Mouse (Mus musculus): ENCODE measurements around the gene Pik3r3.

Pik3r3 gene

DNA sequence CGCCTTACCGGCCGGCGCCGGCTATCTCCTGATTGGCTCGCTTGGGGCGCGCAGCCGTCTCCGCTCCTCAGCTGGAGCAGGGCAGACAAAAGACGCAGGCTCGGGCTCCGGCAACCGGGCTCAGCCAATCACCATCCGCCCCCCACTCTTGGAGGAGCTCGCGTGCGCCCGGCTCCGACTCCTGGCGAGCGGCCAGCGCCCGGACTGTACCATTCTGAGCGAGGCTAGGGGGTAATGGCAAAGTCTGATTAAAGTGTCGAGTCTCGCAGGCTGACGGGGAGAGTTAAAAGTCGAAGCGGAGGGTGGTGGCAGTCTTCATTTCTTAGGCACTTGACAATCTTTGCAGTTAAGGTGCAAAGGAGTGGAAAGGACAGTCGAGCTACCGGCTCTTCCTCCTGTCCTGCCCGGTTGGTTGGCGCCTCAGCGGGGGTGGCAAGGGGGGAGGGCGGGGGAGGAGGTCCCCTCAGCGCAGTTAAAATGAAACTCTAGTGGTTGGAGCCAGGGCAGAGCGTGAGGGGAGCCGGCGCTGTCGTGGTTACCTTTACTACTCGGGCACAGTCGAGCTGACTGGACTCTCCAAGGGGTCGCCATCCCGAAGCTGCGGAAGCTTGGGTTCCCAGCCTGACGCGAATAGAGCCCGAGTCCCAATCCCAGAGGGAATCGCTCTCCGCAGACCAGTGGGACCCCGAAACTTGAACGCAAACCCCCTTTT, at the start of gene Pik3r3:
Gene Pik3r3, plus strand, starts transcription at position 479 of the 712 bp plus-strand sequence.
- ChIA-PET POLR2A (interaction anchor here (0.6 to 4.2 kb wide), 113 partner anchors 8 to 1233 kb away, joined by 3 to 43 read pairs (median 4); partner anchors contain the start of genes 1700042G07Rik (in 3 of the 4), Gm49337 (in 3 of the 4), Gpbp1l1 (in 3 of the 4) and Nsun4 (in 3 of the 4)), CTCF (interaction anchor here in 3 of 4 experiments (0.5 to 1.7 kb wide), 10 partner anchors 8 to 1170 kb away, joined by 3 to 8 read pairs (median 4); partner anchors contain the start of genes Pomgnt1 (in 1 of the 3) and Rad54l (in 1 of the 3))

GRCm38 (mm10) chr4:116173072-116173471, 48.3 kb upstream of the Pik3r3 start, which contains the start of the genes 1700042G07Rik and Gm49337:
1700042G07Rik (plus strand) TSS chr4:116173372.
Gm49337 (plus strand) TSS chr4:116173384.
- ChIA-PET CTCF (interaction anchor here in 2 of 4 experiments (1.0 to 1.5 kb wide), 4 partner anchors 9 to 119 kb away, joined by 3 to 5 read pairs (median 4); partner anchors contain the start of gene Nsun4 (in 1 of the 2)), POLR2A (interaction anchor here in 3 of 4 experiments (0.8 to 8.1 kb wide), 15 partner anchors 10 to 548 kb away, joined by 3 to 43 read pairs (median 4); partner anchors contain the start of genes Pik3r3 (in 3 of the 3), Lurap1 (in 1 of the 3), Pomgnt1 (in 1 of the 3) and Prdx1 (in 1 of the 3))

- POLR2A ChIA-PET: interaction anchor here in 3 of 4 experiments (0.6 to 8.1 kb wide), 16 partner anchors 9 to 547 kb away, joined by 3 to 43 read pairs (median 4); partner anchors contain the start of genes Pik3r3 (in 3 of the 3), Pomgnt1 (in 1 of the 3), Prdx1 (in 1 of the 3) and Rad54l (in 1 of the 3)
- CTCF ChIA-PET: interaction anchor here in 2 of 4 experiments (1.0 to 1.5 kb wide), 2 partner anchors 9 to 39 kb away, joined by 3 to 4 read pairs; no protein-coding TSS in a partner anchor
Measured at GRCm38 (mm10) chr4:116173752-116174151, 47.7 kb upstream of the Pik3r3 start.

DNA sequence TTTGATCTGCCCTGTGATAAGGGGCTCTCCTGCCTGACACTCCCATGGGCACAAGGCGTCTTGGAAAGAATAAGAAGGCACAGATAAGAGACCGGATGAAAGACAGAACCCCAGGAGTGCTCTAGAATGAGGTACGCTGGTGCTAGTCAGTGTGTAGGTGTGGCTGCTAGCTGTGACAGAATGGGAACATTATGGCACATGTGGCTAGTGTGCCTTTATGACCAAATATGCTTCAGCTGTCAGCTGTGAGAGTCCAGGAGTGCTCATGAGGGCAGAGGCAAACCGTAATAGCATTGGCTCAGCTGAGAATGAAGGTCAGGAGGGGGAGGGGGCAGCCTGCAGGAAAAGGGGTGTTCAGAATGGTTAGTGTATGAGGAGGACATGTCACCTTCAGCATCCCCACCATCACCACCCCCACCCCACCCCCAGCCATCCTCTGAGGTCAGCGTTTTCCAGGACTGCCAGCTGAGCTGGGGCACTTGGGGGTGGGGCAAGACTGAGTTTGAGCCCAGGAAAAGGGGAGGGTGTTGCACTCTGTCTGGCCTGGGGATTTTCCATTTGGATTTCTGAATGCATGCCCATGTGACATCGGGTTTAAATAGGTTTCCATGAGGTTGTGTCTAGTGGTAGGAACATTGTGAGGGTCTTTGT, 46.8 kb upstream of the Pik3r3 start:
- ChIA-PET CTCF (interaction anchor here in 1 of 4 experiments (0.6 kb wide), 1 partner anchor 1754 kb away, joined by 6 read pairs; no protein-coding TSS in a partner anchor), POLR2A (interaction anchor here in 3 of 4 experiments (0.6 to 8.1 kb wide), 5 partner anchors 10 to 206 kb away, joined by 3 to 43 read pairs (median 6); partner anchors contain the start of gene Pik3r3 (in 2 of the 3))

GRCm38 (mm10) chr4:116175136-116175535, 46.3 kb upstream of the Pik3r3 start:
- POLR2A ChIA-PET: interaction anchor here in 3 of 4 experiments (0.8 to 8.1 kb wide), 12 partner anchors 9 to 383 kb away, joined by 3 to 43 read pairs (median 4); partner anchors contain the start of genes Pik3r3 (in 2 of the 3), Gpbp1l1 (in 1 of the 3), Lrrc41 (in 1 of the 3) and Pomgnt1 (in 1 of the 3)

DNA sequence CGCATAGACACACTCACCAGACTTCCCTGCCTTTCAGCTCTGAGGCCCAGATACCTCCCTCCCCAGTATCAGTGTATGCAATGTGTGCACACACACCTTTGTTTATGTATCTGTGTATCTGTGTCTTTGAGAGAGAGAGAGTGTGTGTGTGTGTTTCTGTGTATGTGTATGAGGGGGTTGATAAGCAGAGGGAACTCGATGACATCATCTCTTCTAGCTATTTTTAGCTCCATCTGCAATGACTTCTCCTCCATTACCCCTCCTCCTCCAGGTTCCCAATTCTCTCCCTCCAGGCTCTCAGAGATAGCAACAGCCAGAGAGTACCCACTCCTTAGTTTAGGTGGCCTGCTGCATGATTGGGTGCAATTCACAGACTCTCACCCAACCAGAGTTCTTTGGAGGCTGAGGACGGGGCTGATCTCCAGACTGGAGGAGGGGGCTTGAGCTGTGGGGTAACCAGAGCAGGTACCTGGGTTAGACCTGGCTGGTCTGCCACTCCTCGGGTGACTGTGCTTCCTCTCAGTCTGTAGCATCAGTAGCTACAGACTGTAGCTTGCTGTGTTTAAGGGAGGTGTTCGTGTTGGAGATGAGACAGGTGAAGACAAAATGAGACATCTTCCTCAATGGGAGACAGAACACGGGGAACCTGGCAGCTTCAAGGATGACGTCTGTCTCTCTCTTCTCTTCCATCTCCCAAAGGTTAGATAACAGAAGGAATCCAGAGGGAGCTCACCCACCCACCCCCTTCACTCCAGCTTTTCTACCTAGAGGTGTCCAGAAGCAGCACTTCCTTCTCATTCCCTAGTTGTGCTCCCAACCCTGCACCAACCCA, 45.5 kb upstream of the Pik3r3 start:
- ChIA-PET CTCF (interaction anchor here in 2 of 4 experiments (0.5 to 0.6 kb wide), 4 partner anchors 71 to 418 kb away, joined by 3 to 9 read pairs (median 5); no protein-coding TSS in a partner anchor), POLR2A (interaction anchor here in 3 of 4 experiments (0.6 to 8.1 kb wide), 24 partner anchors 8 to 382 kb away, joined by 3 to 43 read pairs (median 4); partner anchors contain the start of genes Gpbp1l1 (in 2 of the 3), Pik3r3 (in 2 of the 3), Lrrc41 (in 1 of the 3) and Lurap1 (in 1 of the 3))

More at GRCm38 (mm10) chr4:116175136-116175535, 46.3 kb upstream of the Pik3r3 start:
- CTCF ChIA-PET: interaction anchor here in 1 of 4 experiments (0.5 to 0.6 kb wide), 2 partner anchors 418 to 1753 kb away, joined by 3 to 6 read pairs; no protein-coding TSS in a partner anchor

DNA sequence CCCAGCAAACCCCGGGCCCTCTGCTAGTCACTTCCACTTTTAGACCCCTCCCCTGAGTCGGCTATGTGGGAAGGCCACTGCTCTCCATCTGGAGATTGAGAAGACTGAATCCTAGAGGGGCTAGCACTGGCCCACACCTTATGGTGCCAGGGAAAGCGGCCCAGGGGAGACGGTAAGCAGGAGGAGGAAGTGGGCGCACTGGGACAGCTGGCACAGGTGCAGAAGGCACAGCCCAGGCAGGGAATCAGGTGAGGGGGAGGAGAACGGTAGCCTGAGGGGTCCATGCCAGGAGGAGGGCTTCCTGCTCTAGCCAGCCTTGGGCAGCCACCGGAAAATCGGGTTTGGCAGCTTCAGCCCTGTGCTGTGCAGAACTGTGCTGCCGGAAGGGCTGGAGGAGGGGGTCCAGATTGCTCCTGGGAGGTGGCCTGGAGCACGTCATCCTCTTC, 44.9 kb upstream of the Pik3r3 start:
- ChIA-PET POLR2A (interaction anchor here (0.7 to 8.1 kb wide), 28 partner anchors 8 to 475 kb away, joined by 3 to 43 read pairs (median 4); partner anchors contain the start of genes Gpbp1l1 (in 3 of the 4), Pik3r3 (in 2 of the 4), Lrrc41 (in 1 of the 4) and Lurap1 (in 1 of the 4)), CTCF (interaction anchor here in 1 of 4 experiments (0.6 kb wide), 1 partner anchor 231 kb away, joined by 7 read pairs; no protein-coding TSS in a partner anchor)

DNA sequence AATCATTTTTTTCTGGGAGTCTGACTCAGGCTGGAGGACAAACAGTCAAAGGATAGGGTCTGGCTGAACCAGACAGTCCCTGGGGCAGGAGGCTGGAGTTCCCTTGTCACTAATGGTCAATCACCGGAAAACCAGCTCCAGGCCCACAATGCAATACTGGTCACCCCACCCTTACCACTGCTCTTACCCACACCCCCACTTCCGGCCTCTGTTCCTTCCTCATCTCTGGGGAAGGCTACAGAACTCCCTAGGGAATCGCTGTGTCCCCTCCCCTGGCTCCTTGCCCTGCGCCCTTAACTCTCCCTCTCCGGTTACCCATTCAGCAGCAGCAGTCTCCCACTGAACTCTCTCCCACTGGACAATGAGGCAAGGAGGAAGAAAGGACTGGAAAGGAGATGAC, 44.3 kb upstream of the Pik3r3 start:
- POLR2A ChIA-PET: interaction anchor here (0.6 to 8.1 kb wide), 27 partner anchors 8 to 474 kb away, joined by 3 to 43 read pairs (median 4); partner anchors contain the start of genes Gpbp1l1 (in 3 of the 4), Pik3r3 (in 3 of the 4), Lrrc41 (in 1 of the 4) and Pomgnt1 (in 1 of the 4)

GRCm38 (mm10) chr4:116182079-116182478, 39.3 kb upstream of the Pik3r3 start:
- CTCF ChIA-PET: interaction anchor here in 1 of 4 experiments (1.8 kb wide), 1 partner anchor 9 kb away, joined by 3 read pairs; the partner anchor contains the start of genes 1700042G07Rik and Gm49337

More for the DNA sequence above, 44.3 kb upstream of the Pik3r3 start:
- CTCF ChIA-PET: interaction anchor here in 2 of 4 experiments (0.7 kb wide), 2 partner anchors 42 to 80 kb away, joined by 3 read pairs; no protein-coding TSS in a partner anchor

DNA sequence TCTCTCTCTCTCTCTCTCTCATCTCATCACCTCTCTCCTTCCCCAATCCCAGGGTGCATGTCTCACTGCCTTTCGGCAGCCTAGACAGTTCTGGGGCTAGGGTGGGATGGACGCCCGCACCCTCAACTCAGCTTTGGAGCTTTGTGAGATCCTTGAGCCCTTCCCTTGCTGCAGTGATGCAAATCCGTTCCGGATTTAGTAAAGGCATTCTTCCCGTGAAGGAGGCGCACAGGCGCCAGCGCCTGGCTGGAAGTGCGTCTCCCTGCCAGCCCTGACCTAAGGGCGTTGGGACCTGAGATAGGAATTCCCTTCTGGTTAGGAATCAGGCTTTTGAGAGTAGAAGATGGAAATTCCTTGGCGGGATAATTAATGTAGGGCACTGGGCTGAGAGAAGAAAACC, 38.7 kb upstream of the Pik3r3 start:
- ChIA-PET CTCF (interaction anchor here in 2 of 4 experiments (0.6 to 1.8 kb wide), 3 partner anchors 10 to 212 kb away, joined by 3 read pairs; partner anchors contain the start of genes 1700042G07Rik (in 1 of the 2) and Gm49337 (in 1 of the 2)), POLR2A (interaction anchor here (0.6 to 4.5 kb wide), 19 partner anchors 9 to 503 kb away, joined by 3 to 35 read pairs (median 5); partner anchors contain the start of genes 1700042G07Rik (in 2 of the 4), Gm49337 (in 2 of the 4), Pik3r3 (in 2 of the 4) and Nsun4 (in 1 of the 4))

More at GRCm38 (mm10) chr4:116182079-116182478, 39.3 kb upstream of the Pik3r3 start:
- POLR2A ChIA-PET: interaction anchor here (0.6 to 4.5 kb wide), 14 partner anchors 9 to 504 kb away, joined by 3 to 35 read pairs (median 4); partner anchors contain the start of genes 1700042G07Rik (in 2 of the 4), Gm49337 (in 2 of the 4), Pik3r3 (in 2 of the 4) and Nsun4 (in 1 of the 4)

- POLR2A ChIA-PET: interaction anchor here in 2 of 4 experiments (1.7 to 4.5 kb wide), 4 partner anchors 9 to 36 kb away, joined by 4 to 35 read pairs (median 6); partner anchors contain the start of gene Pik3r3 (in 1 of the 2)
- CTCF ChIA-PET: no interaction called here
Measured at GRCm38 (mm10) chr4:116185083-116185482, 36.3 kb upstream of the Pik3r3 start.

DNA sequence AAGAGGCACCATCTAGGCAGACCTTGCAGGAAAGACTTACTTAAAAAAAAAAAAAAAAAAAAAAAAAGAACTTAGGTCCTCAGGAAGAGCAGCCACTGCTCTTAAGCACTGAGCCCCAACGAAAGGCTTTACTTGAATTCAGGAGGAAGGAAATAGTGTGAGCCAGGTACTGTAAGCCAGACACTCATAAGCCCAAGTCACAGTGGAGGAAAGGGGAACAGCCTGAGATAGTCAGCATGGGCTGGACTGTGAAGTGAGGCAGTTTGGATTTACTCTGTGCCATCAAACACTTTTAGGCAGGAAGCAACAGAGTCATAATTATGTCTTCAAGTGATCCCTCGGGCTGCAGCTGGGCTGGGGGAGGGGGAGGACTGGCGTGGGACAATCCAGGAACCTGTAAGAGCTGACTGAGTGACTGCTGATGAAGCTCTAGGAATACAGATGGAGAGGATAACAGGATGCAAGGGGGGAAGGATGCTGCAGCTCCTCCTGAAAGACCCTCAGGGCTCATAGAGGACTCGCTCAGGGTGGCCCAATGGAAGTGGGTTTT, 29.1 kb upstream of the Pik3r3 start:
- ChIA-PET CTCF (interaction anchor here in 2 of 4 experiments (0.5 to 0.8 kb wide), 2 partner anchors 23 to 49 kb away, joined by 4 to 5 read pairs; no protein-coding TSS in a partner anchor), POLR2A (interaction anchor here in 2 of 4 experiments (0.9 to 2.2 kb wide), 7 partner anchors 9 to 145 kb away, joined by 3 to 6 read pairs (median 4); no protein-coding TSS in a partner anchor)

DNA sequence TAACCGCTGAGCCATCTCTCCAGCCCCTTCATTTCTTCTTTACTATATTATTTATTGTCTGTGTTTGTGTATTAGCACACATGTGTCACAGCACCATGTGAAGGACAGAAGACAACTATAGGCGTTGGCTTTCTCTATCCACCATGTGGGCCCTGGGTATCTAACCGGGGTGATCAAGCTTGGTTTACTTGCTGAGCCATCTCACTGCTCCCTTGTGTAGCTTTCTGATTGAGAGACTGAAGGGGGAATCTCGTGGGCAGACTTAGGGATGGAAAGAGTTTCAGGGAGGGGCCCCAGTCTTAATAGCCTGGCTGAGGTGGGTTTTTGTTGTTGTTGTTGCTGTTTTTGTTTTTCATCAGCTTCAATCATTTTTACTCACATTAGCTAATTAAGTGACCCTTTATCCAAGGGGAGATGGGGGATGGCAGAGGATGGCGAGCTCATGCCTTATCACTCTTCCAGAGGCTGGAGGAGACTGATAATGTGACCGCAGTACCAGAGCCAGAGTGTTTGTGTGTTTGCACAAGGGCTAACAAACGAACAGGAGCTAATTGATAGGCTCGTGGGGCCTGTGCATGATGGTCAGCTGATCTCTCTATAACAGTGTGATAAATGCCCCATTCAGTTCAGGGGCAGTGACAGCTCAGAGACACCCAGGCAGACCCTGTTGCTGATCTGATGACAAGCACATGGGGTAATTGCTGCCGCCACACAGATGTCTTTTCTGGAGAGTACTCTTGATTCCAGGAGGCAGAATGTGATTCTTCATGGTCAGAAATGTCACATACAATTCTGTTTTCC, 27.6 kb upstream of the Pik3r3 start:
- CTCF ChIA-PET: interaction anchor here in 1 of 4 experiments (0.5 to 1.0 kb wide), 2 partner anchors 24 to 291 kb away, joined by 3 read pairs; no protein-coding TSS in a partner anchor
- POLR2A ChIA-PET: interaction anchor here (0.6 to 2.0 kb wide), 5 partner anchors 10 to 385 kb away, joined by 3 to 7 read pairs (median 4); partner anchors contain the start of gene Pik3r3 (in 1 of the 4)

DNA sequence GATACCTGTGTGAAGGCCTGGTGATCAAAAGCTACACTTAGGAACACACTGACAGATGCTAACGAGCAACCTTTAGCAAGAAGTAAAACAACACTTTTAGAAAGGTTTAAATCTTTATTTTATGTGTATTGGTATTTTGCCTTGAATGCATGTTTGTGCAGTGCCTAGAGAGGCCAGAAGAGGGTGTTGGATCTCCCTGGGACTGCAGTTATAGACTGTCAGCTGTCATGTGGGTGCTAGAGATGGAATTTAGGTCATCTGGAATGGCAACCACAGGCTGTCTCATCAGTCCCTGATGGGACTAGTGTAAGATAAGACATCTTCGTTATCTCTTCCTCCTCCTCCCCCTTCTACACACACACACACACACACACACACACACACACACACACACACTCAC, 23.0 kb upstream of the Pik3r3 start:
- ChIA-PET CTCF (interaction anchor here in 3 of 4 experiments (0.5 to 1.4 kb wide), 4 partner anchors 18 to 576 kb away, joined by 3 to 4 read pairs (median 4); no protein-coding TSS in a partner anchor), POLR2A (interaction anchor here in 2 of 4 experiments (0.6 to 2.2 kb wide), 3 partner anchors 11 to 323 kb away, joined by 3 to 6 read pairs (median 4); no protein-coding TSS in a partner anchor)

All from embryonic stem cell, embryonic (primary cell).